Mouse (Mus musculus) stomach, postnatal 0 days (tissue): ENCODE measurements around the gene Glud1. TPM values are rescaled to one million over a fixed set of nuclear protein-coding genes. Genes with fewer than 3 reads are reported as not detected.

Experiments
- ATAC-seq: fragments of 200-750 bp; cut with Nextera tagmentation; 2 replicates; pipeline ENCODE4 v1.8.0; 2017; ENCODE audit not compliant: low FRiP score, low TSS enrichment
- DNase-seq: peaks from one replicate; pipeline ENCODE4 v3.0.0-alpha.2; 2016; ENCODE audit warnings: low spot score
- H3K27ac ChIP-seq: fragments of 300-500 bp; sonication (generic); replicated peaks from 2 replicates; pipeline ENCODE4 v1.5.1; 2014; ENCODE audit warnings: mild to moderate bottlenecking, control low read depth
- H3K27me3 ChIP-seq: fragments of 300-500 bp; sonication (generic); 2 replicates; pipeline ENCODE4 v1.6.1; 2014; ENCODE audit warnings: low read length; ENCODE audit not compliant: control insufficient read depth, insufficient read depth
- H3K36me3 ChIP-seq: fragments of 300-500 bp; sonication (generic); 2 replicates; pipeline ENCODE4 v1.6.1; 2014; ENCODE audit warnings: low read length, mixed read lengths; ENCODE audit not compliant: control insufficient read depth, insufficient read depth
- H3K4me1 ChIP-seq: fragments of 300-500 bp; sonication (generic); replicated peaks from 2 replicates; pipeline ENCODE4 v1.6.1; 2014; ENCODE audit warnings: antibody characterized with exemption; ENCODE audit not compliant: control insufficient read depth, insufficient read depth
- H3K4me2 ChIP-seq: fragments of 300-500 bp; sonication (generic); replicated peaks from 2 replicates; pipeline ENCODE4 v1.6.1; 2014; ENCODE audit warnings: low read depth, mild to moderate bottlenecking, control low read depth, moderate library complexity
- H3K4me3 ChIP-seq: fragments of 300-500 bp; sonication (generic); 2 replicates; pipeline ENCODE4 v1.5.1; 2014; ENCODE audit warnings: low read depth, low read length, control low read depth
- H3K9ac ChIP-seq: fragments of 300-500 bp; sonication (generic); 2 replicates; pipeline ENCODE4 v1.6.1; 2014; ENCODE audit warnings: mild to moderate bottlenecking, low read length, control low read depth, mixed read lengths
- H3K9me3 ChIP-seq: fragments of 300-500 bp; sonication (generic); 2 replicates; pipeline ENCODE4 v1.6.1; 2016; ENCODE audit warnings: low read length; ENCODE audit not compliant: control insufficient read depth
- CTCF ChIP-seq: IDR thresholded peaks from 2 replicates; pipeline ENCODE4 v1.5.1; 2016; ENCODE audit warnings: antibody characterized with exemption, low read depth, mild to moderate bottlenecking, moderate library complexity
- EP300 ChIP-seq: optimal IDR thresholded peaks from 2 replicates; pipeline ENCODE3; 2016; ENCODE audit warnings: antibody characterized with exemption
- WGBS: fragments of 180-500 bp; shearing (Covaris S2); extraction: QIAGEN DNeasy Blood & Tissue Kit; methylation state at CpG from one replicate; pipeline ENCODE4 v1.1.7; 2014; 5-methylcytosine and 5-hydroxymethylcytosine counted together
- polyA plus RNA-seq: library from polyadenylated mRNA; unstranded; fragments of >200 nt; fragmentation: Nextera tagmentation; extraction: Ambion mirVana; gene quantifications from 2 replicates; pipeline ENCODE4 v1.2.1, GENCODE M21; 2015

Gene Glud1
- 48.8 and 49.4 TPM in 2 replicates for polyA plus RNA-seq

- DNase-seq (peak; percentile 98), ATAC-seq (peak; percentile 98)
- H3K4me2 ChIP-seq: peak within 1 kb of the TSS; percentile 72
- H3K36me3 ChIP-seq: no peaks in the 10 kb centered on the region
- TF ChIP-seq CTCF (no peak; the same call in 1 of the 2 replicates), EP300 (no peak)
- H3K27ac ChIP-seq: peak within 1 kb of the TSS; percentile 99
- 0 out of 2 replicates have a peak, but pooled peaks cover 2% of the 10 kb centered on the region for H3K4me1 ChIP-seq
- H3K9ac ChIP-seq: peak within 1 kb of the TSS; percentile 96
- no peaks in the 10 kb centered on the region for H3K27me3 ChIP-seq
- H3K9me3 ChIP-seq: no peaks in the 10 kb centered on the region
- under 1% methylated on average over 76 of the region's 100 CpGs for WGBS
- H3K4me3 ChIP-seq: peak within 1 kb of the TSS; percentile 94
Observed at GRCm38 (mm10) chr14:34310234-34310965, at the start of gene Glud1, which contains the start of gene Shld2. Glud1 (plus strand) TSS chr14:34310727. Shld2 (minus strand) TSS chr14:34310493.

DNA sequence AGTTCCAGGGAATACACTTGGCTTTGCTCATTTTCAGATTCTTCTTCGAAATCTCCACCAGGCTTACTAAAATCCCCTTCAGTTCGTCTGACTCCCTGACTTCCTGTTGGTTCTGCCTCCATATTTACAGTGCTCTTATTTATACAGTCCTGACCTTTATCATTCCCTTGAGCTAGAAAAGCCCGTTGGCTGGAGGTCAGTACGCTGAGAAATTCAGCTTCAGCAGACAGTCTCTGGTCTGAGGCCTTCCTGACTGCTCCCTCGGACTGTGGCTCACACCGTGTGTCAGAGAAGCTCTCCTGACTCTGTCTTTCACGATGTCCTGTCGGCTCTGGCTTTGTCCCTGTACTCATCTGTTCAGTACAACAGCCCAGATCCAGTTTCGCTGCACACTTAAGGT is 42.5 kb upstream of the Glud1 start:
- no peak for TF ChIP-seq EP300
- no peak for TF ChIP-seq CTCF
- H3K9ac ChIP-seq: no peak overlapping the region

DNA sequence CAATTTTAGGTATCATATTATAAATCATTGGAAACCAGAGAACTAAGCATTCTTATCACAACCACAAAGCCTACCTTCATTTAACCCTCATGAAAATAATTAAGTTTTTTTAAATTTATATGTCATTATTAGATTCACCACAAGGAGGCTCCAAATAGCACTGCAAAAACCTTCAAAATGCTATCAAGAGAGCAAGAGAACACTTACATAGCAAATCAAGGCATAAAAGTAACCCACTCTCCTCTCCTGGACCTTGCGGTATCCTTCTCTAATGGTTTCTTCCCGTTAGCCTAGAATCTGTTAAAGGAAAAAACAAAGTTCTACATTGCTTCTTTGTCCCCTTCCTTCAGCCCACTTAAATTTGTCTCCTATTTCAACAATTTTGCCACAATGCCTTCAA is 37.2 kb upstream of the Glud1 start:
- 49% methylated on average over 2 of the region's 2 CpGs for WGBS
- Histone ChIP-seq H3K27me3 (no peaks in the 10 kb centered on the region), H3K36me3 (no peaks in the 10 kb centered on the region), H3K4me1 (no peaks in the 10 kb centered on the region), H3K9ac (no peak overlapping the region), H3K9me3 (no peaks in the 10 kb centered on the region), H3K4me3 (no peak overlapping the region), H3K27ac (no peak overlapping the region), H3K4me2 (no peak overlapping the region)
- ATAC-seq (no peak), DNase-seq (no peak)
- TF ChIP-seq EP300 (no peak), CTCF (peak; percentile 80)

More for the DNA sequence above, 42.5 kb upstream of the Glud1 start:
- Histone ChIP-seq H3K4me1 (no peaks in the 10 kb centered on the region), H3K27me3 (no peaks in the 10 kb centered on the region), H3K36me3 (no peaks in the 10 kb centered on the region), H3K4me3 (no peak overlapping the region), H3K9me3 (no peaks in the 10 kb centered on the region), H3K4me2 (no peak overlapping the region), H3K27ac (no peak overlapping the region)
- ATAC-seq (no peak), DNase-seq (no peak)
- WGBS: 45% methylated on average over 9 of the region's 9 CpGs

- no peaks in the 10 kb centered on the region for H3K4me1 ChIP-seq
- no peak overlapping the region for H3K9ac ChIP-seq
- no peak overlapping the region for H3K4me2 ChIP-seq
- no peak overlapping the region for H3K27ac ChIP-seq
- no peak overlapping the region for H3K4me3 ChIP-seq
- H3K36me3 ChIP-seq: no peaks in the 10 kb centered on the region
- 96% methylated on average over 3 of the region's 3 CpGs for WGBS
- DNase-seq (no peak), ATAC-seq (no peak)
- no peak for TF ChIP-seq EP300
- TF ChIP-seq CTCF: no peak
- H3K9me3 ChIP-seq: no peaks in the 10 kb centered on the region
- H3K27me3 ChIP-seq: no peaks in the 10 kb centered on the region
Observed at GRCm38 (mm10) chr14:34274141-34274540, 36.4 kb upstream of the Glud1 start.

GRCm38 (mm10) chr14:34275225-34275624 is 35.3 kb upstream of the Glud1 start:
- WGBS: 54% methylated on average over 4 of the region's 4 CpGs
- Histone ChIP-seq H3K4me3 (no peak overlapping the region), H3K27me3 (no peaks in the 10 kb centered on the region), H3K36me3 (no peaks in the 10 kb centered on the region), H3K4me1 (no peaks in the 10 kb centered on the region), H3K9ac (no peak overlapping the region), H3K4me2 (no peak overlapping the region), H3K27ac (no peak overlapping the region), H3K9me3 (no peaks in the 10 kb centered on the region)
- TF ChIP-seq EP300 (no peak), CTCF (no peak)
- DNase-seq: no peak
- no peak for ATAC-seq

- Histone ChIP-seq H3K9ac (no peak overlapping the region), H3K4me1 (no peaks in the 10 kb centered on the region), H3K36me3 (no peaks in the 10 kb centered on the region), H3K27ac (no peak overlapping the region), H3K4me3 (no peak overlapping the region), H3K4me2 (no peak overlapping the region), H3K27me3 (no peaks in the 10 kb centered on the region), H3K9me3 (no peaks in the 10 kb centered on the region)
- TF ChIP-seq CTCF: no peak
- TF ChIP-seq EP300: no peak
- WGBS: 77% methylated on average over 4 of the region's 4 CpGs
- no peak for DNase-seq
- no peak for ATAC-seq
Observed at GRCm38 (mm10) chr14:34279726-34280125, 30.8 kb upstream of the Glud1 start.
